Mouse (Mus musculus) stomach, postnatal 0 days (tissue): ENCODE measurements at regions not wholly inside any gene's neighbourhood (a gene's known extent, or its start where the extent isn't known, plus 50 kb on each side); places are given as distances from the start of the nearest gene placed in this dataset.

ENCODE experiments used
- ATAC-seq: fragments of 200-750 bp; cut with Nextera tagmentation; 2 replicates; pipeline ENCODE4 v1.8.0; 2017; ENCODE audit not compliant: low FRiP score, low TSS enrichment
- DNase-seq: peaks from one replicate; pipeline ENCODE4 v3.0.0-alpha.2; 2016; ENCODE audit warnings: low spot score
- H3K27ac ChIP-seq: fragments of 300-500 bp; sonication (generic); replicated peaks from 2 replicates; pipeline ENCODE4 v1.5.1; 2014; ENCODE audit warnings: mild to moderate bottlenecking, control low read depth
- H3K27me3 ChIP-seq: fragments of 300-500 bp; sonication (generic); 2 replicates; pipeline ENCODE4 v1.6.1; 2014; ENCODE audit warnings: low read length; ENCODE audit not compliant: control insufficient read depth, insufficient read depth
- H3K36me3 ChIP-seq: fragments of 300-500 bp; sonication (generic); 2 replicates; pipeline ENCODE4 v1.6.1; 2014; ENCODE audit warnings: low read length, mixed read lengths; ENCODE audit not compliant: control insufficient read depth, insufficient read depth
- H3K4me1 ChIP-seq: fragments of 300-500 bp; sonication (generic); replicated peaks from 2 replicates; pipeline ENCODE4 v1.6.1; 2014; ENCODE audit warnings: antibody characterized with exemption; ENCODE audit not compliant: control insufficient read depth, insufficient read depth
- H3K4me2 ChIP-seq: fragments of 300-500 bp; sonication (generic); replicated peaks from 2 replicates; pipeline ENCODE4 v1.6.1; 2014; ENCODE audit warnings: low read depth, mild to moderate bottlenecking, control low read depth, moderate library complexity
- H3K4me3 ChIP-seq: fragments of 300-500 bp; sonication (generic); 2 replicates; pipeline ENCODE4 v1.5.1; 2014; ENCODE audit warnings: low read depth, low read length, control low read depth
- H3K9ac ChIP-seq: fragments of 300-500 bp; sonication (generic); 2 replicates; pipeline ENCODE4 v1.6.1; 2014; ENCODE audit warnings: mild to moderate bottlenecking, low read length, control low read depth, mixed read lengths
- H3K9me3 ChIP-seq: fragments of 300-500 bp; sonication (generic); 2 replicates; pipeline ENCODE4 v1.6.1; 2016; ENCODE audit warnings: low read length; ENCODE audit not compliant: control insufficient read depth
- CTCF ChIP-seq: IDR thresholded peaks from 2 replicates; pipeline ENCODE4 v1.5.1; 2016; ENCODE audit warnings: antibody characterized with exemption, low read depth, mild to moderate bottlenecking, moderate library complexity
- EP300 ChIP-seq: optimal IDR thresholded peaks from 2 replicates; pipeline ENCODE3; 2016; ENCODE audit warnings: antibody characterized with exemption
- WGBS: fragments of 180-500 bp; shearing (Covaris S2); extraction: QIAGEN DNeasy Blood & Tissue Kit; methylation state at CpG from one replicate; pipeline ENCODE4 v1.1.7; 2014; 5-methylcytosine and 5-hydroxymethylcytosine counted together

DNA sequence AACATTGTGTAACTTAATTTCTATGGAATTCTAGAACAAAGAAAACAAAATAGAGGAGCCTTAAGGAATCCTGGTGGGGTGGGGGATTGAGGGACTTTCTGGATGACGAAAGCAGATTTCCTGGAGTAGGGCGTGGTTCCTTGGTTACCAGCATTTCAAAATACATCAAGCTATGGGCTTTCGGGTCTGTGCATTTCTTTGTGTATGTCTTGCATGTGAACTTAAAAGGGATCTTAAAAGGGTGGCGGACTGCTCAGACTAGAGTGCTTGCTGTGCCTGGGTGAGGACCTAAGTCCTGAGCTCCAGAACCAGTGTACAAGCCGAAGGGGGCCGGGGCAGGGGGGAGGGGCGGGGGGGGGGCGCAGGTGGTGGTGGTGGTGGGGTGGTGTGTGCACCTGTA lies 91.5 kb upstream of the Slc45a1 start:
- H3K27ac ChIP-seq, result no peak overlapping the region
- ATAC-seq, result no peak
- H3K4me1 ChIP-seq, result no peaks in the 10 kb centered on the region
- no peak for TF ChIP-seq EP300
- no peak for TF ChIP-seq CTCF
- DNase-seq, result no peak
- H3K9ac ChIP-seq, result no peak overlapping the region
- H3K36me3 ChIP-seq, result no peaks in the 10 kb centered on the region
- no peaks in the 10 kb centered on the region for H3K27me3 ChIP-seq
- WGBS, result 43% methylated on average over 5 of the region's 8 CpGs
- H3K9me3 ChIP-seq, result no peaks in the 10 kb centered on the region
- no peak overlapping the region for H3K4me3 ChIP-seq
- H3K4me2 ChIP-seq, result no peak overlapping the region

DNA sequence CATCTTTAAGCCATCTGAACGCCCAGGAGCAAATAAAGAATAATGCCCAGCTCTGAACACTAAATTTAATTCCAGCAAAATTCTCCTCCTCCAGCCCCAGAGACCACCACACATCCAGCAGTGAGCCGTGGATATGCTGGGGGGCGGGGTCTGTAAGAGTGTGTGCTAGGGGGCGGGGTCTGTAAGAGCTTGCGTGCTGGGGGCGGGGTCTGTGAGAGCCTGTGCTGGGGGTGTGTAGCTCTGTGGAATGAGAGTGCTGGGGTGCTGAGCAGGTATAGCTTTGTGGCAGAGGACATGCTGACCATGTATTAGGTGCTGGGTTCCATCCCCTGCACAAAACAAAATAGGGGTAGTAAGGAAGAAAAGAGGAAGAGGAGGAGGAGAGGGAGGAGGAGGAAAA lies 91.1 kb upstream of the Slc45a1 start:
- Histone ChIP-seq H3K4me3 (no peak overlapping the region), H3K4me2 (no peak overlapping the region), H3K36me3 (no peaks in the 10 kb centered on the region), H3K4me1 (no peaks in the 10 kb centered on the region), H3K9me3 (no peaks in the 10 kb centered on the region), H3K27me3 (no peaks in the 10 kb centered on the region), H3K27ac (no peak overlapping the region), H3K9ac (no peak overlapping the region)
- ATAC-seq, result peak; percentile 56
- 26% methylated on average over 6 of the region's 6 CpGs for WGBS
- DNase-seq, result peak; percentile 68
- TF ChIP-seq EP300 (no peak), CTCF (no peak)

DNA sequence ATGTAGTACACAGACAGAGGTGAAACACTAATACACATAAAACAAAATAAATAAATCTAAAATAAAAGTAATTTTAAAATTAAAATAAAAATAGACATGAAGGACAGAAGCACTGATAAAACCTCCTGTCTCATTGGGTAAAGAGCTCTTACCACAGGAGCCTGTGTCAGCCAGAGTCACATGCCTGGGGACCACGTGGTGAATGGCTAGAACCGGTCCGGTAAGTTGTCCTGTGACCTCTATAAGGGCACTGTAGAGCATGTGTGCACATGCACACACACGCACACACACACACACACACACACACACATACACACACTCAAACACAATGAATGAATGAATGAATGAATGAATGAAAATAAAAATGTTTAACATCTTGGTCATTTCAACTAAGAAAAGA lies 89.8 kb upstream of the Slc45a1 start:
- no peaks in the 10 kb centered on the region for H3K4me1 ChIP-seq
- no peak for TF ChIP-seq EP300
- TF ChIP-seq CTCF, result no peak
- no peak overlapping the region for H3K27ac ChIP-seq
- no peaks in the 10 kb centered on the region for H3K9me3 ChIP-seq
- H3K9ac ChIP-seq, result no peak overlapping the region
- H3K27me3 ChIP-seq, result no peaks in the 10 kb centered on the region
- WGBS, result 77% methylated on average over 4 of the region's 4 CpGs
- no peak overlapping the region for H3K4me2 ChIP-seq
- H3K36me3 ChIP-seq, result no peaks in the 10 kb centered on the region
- no peak for DNase-seq
- ATAC-seq, result no peak
- H3K4me3 ChIP-seq, result no peak overlapping the region

DNA sequence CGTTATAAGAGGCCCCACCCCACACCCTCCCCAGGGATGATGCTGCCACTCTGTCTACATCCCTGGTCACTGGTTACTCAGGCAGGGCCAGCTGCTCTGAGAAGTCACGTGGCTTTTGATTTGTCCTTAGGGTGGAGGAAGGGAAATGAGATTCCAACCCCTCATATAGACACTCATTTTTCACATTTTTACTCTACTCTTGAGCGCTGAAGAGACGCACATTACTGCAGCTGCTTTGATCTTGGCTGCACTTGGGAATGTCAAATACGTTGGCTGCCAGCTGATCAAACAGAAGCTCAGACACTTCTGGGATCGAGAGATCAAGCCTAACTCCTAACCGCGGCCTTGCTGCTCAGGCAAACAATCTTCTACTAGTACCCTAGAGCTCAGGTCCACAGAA lies 88.2 kb upstream of the Slc45a1 start:
- Histone ChIP-seq H3K9ac (no peak overlapping the region), H3K27me3 (no peaks in the 10 kb centered on the region), H3K4me3 (no peak overlapping the region), H3K36me3 (no peaks in the 10 kb centered on the region), H3K9me3 (no peaks in the 10 kb centered on the region), H3K27ac (no peak overlapping the region), H3K4me1 (no peaks in the 10 kb centered on the region), H3K4me2 (no peak overlapping the region)
- no peak for ATAC-seq
- no peak for DNase-seq
- 27% methylated on average over 8 of the region's 8 CpGs for WGBS
- TF ChIP-seq CTCF (no peak), EP300 (no peak)

GRCm38 (mm10) chr4:150738736-150739135 lies 86.8 kb upstream of the Slc45a1 start:
- Histone ChIP-seq H3K4me2 (no peak overlapping the region), H3K27me3 (no peaks in the 10 kb centered on the region), H3K4me3 (no peak overlapping the region), H3K36me3 (no peaks in the 10 kb centered on the region), H3K27ac (no peak overlapping the region), H3K4me1 (no peaks in the 10 kb centered on the region), H3K9me3 (no peaks in the 10 kb centered on the region), H3K9ac (no peak overlapping the region)
- no peak for ATAC-seq
- WGBS, result 88% methylated on average over 9 of the region's 9 CpGs
- DNase-seq, result no peak
- TF ChIP-seq CTCF, result no peak
- TF ChIP-seq EP300, result no peak

GRCm38 (mm10) chr4:150730061-150730812 lies 78.3 kb upstream of the Slc45a1 start:
- DNase-seq (no peak), ATAC-seq (no peak)
- H3K36me3 ChIP-seq, result no peaks in the 10 kb centered on the region
- H3K4me1 ChIP-seq, result peaks cover 3% of the 10 kb centered on the region; the same call in 1 of the 2 replicates
- H3K9ac ChIP-seq, result no peak overlapping the region
- TF ChIP-seq EP300 (no peak), CTCF (no peak)
- no peaks in the 10 kb centered on the region for H3K27me3 ChIP-seq
- WGBS, result 10% methylated on average over 12 of the region's 12 CpGs
- H3K27ac ChIP-seq, result peak overlapping the region; percentile 61
- H3K4me2 ChIP-seq, result no peak overlapping the region
- no peak overlapping the region for H3K4me3 ChIP-seq
- H3K9me3 ChIP-seq, result no peaks in the 10 kb centered on the region
